Comparison of ENCODE assay signal across 30 mouse cellular contexts in genomic region chr5:98939631-98940208, GRCm38 (mm10).
A peak's percentile ranks its signal among the peaks of the same experiment; 100 is the strongest.
DNase-seq lines count a peak whose midpoint lies in the region; ATAC-seq lines count a peak whose summit lies in the region.
"Had no signal": no experiment of that assay in that cellular context is flagged by ENCODE, and none has a peak within 500 bp of the region (broad histone marks: within the 10 kb centered on the region; RNA-seq: fewer than 3 reads in every experiment).

No protein-coding gene starts in this region.

- H3K27me3 ChIP-seq in hindbrain, embryonic 11.5 days (ENCODE audit: control insufficient read depth, insufficient read depth, low read length), result no peaks in the 10 kb centered on the region
- H3K27me3 ChIP-seq in hindbrain, embryonic 14.5 days (ENCODE audit: control insufficient read depth, insufficient read depth, low read length), result no peaks in the 10 kb centered on the region
- H3K27me3 ChIP-seq in midbrain, embryonic 15.5 days (replicated peaks), result no peaks in the 10 kb centered on the region
- H3K27me3 ChIP-seq: embryonic facial prominence, embryonic 15.5 days; heart, embryonic 12.5 days; limb, embryonic 15.5 days; liver, embryonic 13.5 days; neural tube, embryonic 12.5 days had no signal

- ATAC-seq in hindbrain, embryonic 11.5 days (ENCODE audit: low FRiP score), result peak; percentile 25; the same call in 1 of the 2 replicates
- no peak for ATAC-seq in hindbrain, embryonic 14.5 days (ENCODE audit: low FRiP score)
- ATAC-seq in midbrain, embryonic 15.5 days (replicated peaks), result peak; percentile 57; the same call in 1 of the 2 replicates
- ATAC-seq: activated CD4-positive, CD25-positive, alpha-beta regulatory T cell, adult 4 months; intestine, postnatal 0 days; lung, postnatal 0 days had no signal

- 78% methylated on average over 6 of the region's 6 CpGs for WGBS in hindbrain, embryonic 11.5 days
- 71% methylated on average over 6 of the region's 6 CpGs for WGBS in hindbrain, embryonic 14.5 days
- 65% methylated on average over 6 of the region's 6 CpGs for WGBS in midbrain, embryonic 15.5 days

- no peaks in the 10 kb centered on the region for H3K9me3 ChIP-seq in hindbrain, embryonic 11.5 days (ENCODE audit: control insufficient read depth, low read length)
- no peaks in the 10 kb centered on the region for H3K9me3 ChIP-seq in hindbrain, embryonic 14.5 days (ENCODE audit: control insufficient read depth, low read length)
- no peaks in the 10 kb centered on the region for H3K9me3 ChIP-seq in midbrain, embryonic 15.5 days
- H3K9me3 ChIP-seq: embryonic facial prominence, embryonic 10.5 days; embryonic facial prominence, embryonic 15.5 days; heart, embryonic 12.5 days; limb, embryonic 10.5 days; limb, embryonic 15.5 days; liver, embryonic 13.5 days; neural tube, embryonic 12.5 days had no signal

- no peak for DNase-seq in hindbrain, embryonic 11.5 days (ENCODE audit: low spot score)
- no peak for DNase-seq in hindbrain, embryonic 14.5 days (ENCODE audit: low spot score)
- peak; percentile 14 for DNase-seq in retina, postnatal 1 day
- DNase-seq in retina, embryonic 14.5 days (ENCODE audit: low spot score), result no peak
- no peak for DNase-seq in heart, adult 18-20 months
- DNase-seq: adrenal gland, adult 2 months; adrenal gland, postnatal 36 days; B cell, adult 2 months; cerebellum, adult 8-10 months; gastrocnemius, adult 2 months; gastrocnemius, postnatal 36 days; heart, adult 2 months; heart, postnatal 4 days; kidney, adult 9 months; kidney, postnatal 10 days; layer of hippocampus, adult 9-11 months; liver, embryonic 13.5 days; lung, adult 18-20 months; lung, postnatal 4 days; thymus, postnatal 4 days had no signal

- H3K9ac ChIP-seq in hindbrain, embryonic 11.5 days (ENCODE audit: low read depth, low read length), result no peak overlapping the region
- H3K9ac ChIP-seq in hindbrain, embryonic 14.5 days, result no peak overlapping the region
- no peak overlapping the region for H3K9ac ChIP-seq in midbrain, embryonic 15.5 days
- H3K9ac ChIP-seq: embryonic facial prominence, embryonic 15.5 days; heart, embryonic 12.5 days; limb, embryonic 15.5 days; liver, embryonic 13.5 days; neural tube, embryonic 12.5 days had no signal

- no peak overlapping the region for H3K4me2 ChIP-seq in hindbrain, embryonic 11.5 days (replicated peaks; ENCODE audit: low read depth, low read length)
- no peak overlapping the region for H3K4me2 ChIP-seq in hindbrain, embryonic 14.5 days (replicated peaks)
- no peak overlapping the region for H3K4me2 ChIP-seq in midbrain, embryonic 15.5 days
- H3K4me2 ChIP-seq: embryonic facial prominence, embryonic 15.5 days; heart, embryonic 12.5 days; limb, embryonic 15.5 days; liver, embryonic 13.5 days; neural tube, embryonic 12.5 days had no signal

- H3K4me1 ChIP-seq in hindbrain, embryonic 11.5 days (replicated peaks; ENCODE audit: control insufficient read depth, insufficient read depth, low read length), result no peaks in the 10 kb centered on the region; the same call in 1 of the 2 replicates
- H3K4me1 ChIP-seq in hindbrain, embryonic 14.5 days (replicated peaks; ENCODE audit: control insufficient read depth, insufficient read depth, low read length), result no peaks in the 10 kb centered on the region
- H3K4me1 ChIP-seq in midbrain, embryonic 15.5 days, result peaks cover 13% of the 10 kb centered on the region; the same call in 1 of the 2 replicates
- H3K4me1 ChIP-seq: embryonic facial prominence, embryonic 15.5 days; heart, embryonic 12.5 days; limb, embryonic 15.5 days; liver, embryonic 13.5 days had no signal

- no peak overlapping the region for H3K4me3 ChIP-seq in hindbrain, embryonic 11.5 days (ENCODE audit: low read depth, low read length)
- no peak overlapping the region for H3K4me3 ChIP-seq in hindbrain, embryonic 14.5 days (replicated peaks; ENCODE audit: low read length)
- no peak overlapping the region for H3K4me3 ChIP-seq in midbrain, embryonic 15.5 days
- H3K4me3 ChIP-seq: embryonic facial prominence, embryonic 10.5 days; embryonic facial prominence, embryonic 15.5 days; gastrocnemius, adult 2 months; heart, adult 2 months; heart, embryonic 12.5 days; limb, embryonic 10.5 days; limb, embryonic 15.5 days; liver, embryonic 13.5 days; neural tube, embryonic 12.5 days had no signal

- H3K36me3 ChIP-seq in hindbrain, embryonic 11.5 days (ENCODE audit: control insufficient read depth, insufficient read depth, low read length), result no peaks in the 10 kb centered on the region
- H3K36me3 ChIP-seq in hindbrain, embryonic 14.5 days (replicated peaks; ENCODE audit: control insufficient read depth, insufficient read depth), result no peaks in the 10 kb centered on the region
- H3K36me3 ChIP-seq in midbrain, embryonic 15.5 days (replicated peaks), result no peaks in the 10 kb centered on the region
- H3K36me3 ChIP-seq: embryonic facial prominence, embryonic 10.5 days; embryonic facial prominence, embryonic 15.5 days; heart, embryonic 12.5 days; limb, embryonic 10.5 days; limb, embryonic 15.5 days; liver, embryonic 13.5 days; neural tube, embryonic 12.5 days had no signal

- H3K27ac ChIP-seq in hindbrain, embryonic 11.5 days (ENCODE audit: low read depth, low read length), result no peak overlapping the region
- H3K27ac ChIP-seq in hindbrain, embryonic 14.5 days, result no peak overlapping the region
- no peak overlapping the region for H3K27ac ChIP-seq in midbrain, embryonic 15.5 days
- H3K27ac ChIP-seq: embryonic facial prominence, embryonic 10.5 days; embryonic facial prominence, embryonic 15.5 days; gastrocnemius, adult 2 months; heart, adult 2 months; limb, embryonic 10.5 days; limb, embryonic 15.5 days; liver, embryonic 13.5 days; neural tube, embryonic 12.5 days had no signal
